Mouse (Mus musculus) ES-Bruce4 (cell line): ENCODE data around the gene Pip5k1b. TPM values are rescaled to one million over a fixed set of nuclear protein-coding genes. Genes with fewer than 3 reads are reported as not detected.

Experiments
- H3K27ac ChIP-seq: 2 replicates; pipeline ENCODE4 v1.5.1; 2012; ENCODE audit warnings: low read length, inconsistent platforms; ENCODE audit not compliant: insufficient read depth
- H3K27me3 ChIP-seq: 2 replicates; pipeline ENCODE4 v1.6.1; 2012; ENCODE audit warnings: mild to moderate bottlenecking, low read length, inconsistent platforms; ENCODE audit not compliant: control insufficient read depth, poor library complexity, insufficient read depth, severe bottlenecking
- H3K36me3 ChIP-seq: 2 replicates; pipeline ENCODE4 v1.6.1; 2012; ENCODE audit warnings: inconsistent platforms, mild to moderate bottlenecking, low read length, moderate library complexity; ENCODE audit not compliant: control insufficient read depth, poor library complexity, insufficient read depth, severe bottlenecking
- H3K4me1 ChIP-seq: one replicate; pipeline ENCODE4 v1.8.1; 2011; ENCODE audit warnings: low read length; ENCODE audit not compliant: control insufficient read depth, insufficient read depth
- H3K4me3 ChIP-seq: 2 replicates; pipeline ENCODE4 v1.5.1; 2011; ENCODE audit warnings: low read depth, mild to moderate bottlenecking, low read length
- H3K9ac ChIP-seq: 2 replicates; pipeline ENCODE4 v1.6.1; 2012; ENCODE audit warnings: low read depth, mild to moderate bottlenecking, inconsistent platforms; ENCODE audit not compliant: poor library complexity, severe bottlenecking
- H3K9me3 ChIP-seq: replicated peaks from 2 replicates; pipeline ENCODE4 v1.6.1; 2012; ENCODE audit warnings: mild to moderate bottlenecking, low read length, inconsistent platforms; ENCODE audit not compliant: control insufficient read depth, poor library complexity, insufficient read depth, severe bottlenecking
- CTCF ChIP-seq: IDR thresholded peaks from one replicate; pipeline ENCODE4 v1.8.1; 2011; ENCODE audit warnings: low read depth, low read length
- EP300 ChIP-seq: IDR thresholded peaks from 2 replicates; pipeline ENCODE4 v1.6.1; 2011; ENCODE audit warnings: low read depth, low read length; ENCODE audit not compliant: insufficient read depth
- POLR2A ChIP-seq: IDR thresholded peaks from one replicate; pipeline ENCODE4 v1.8.1; 2011; ENCODE audit warnings: low read length; ENCODE audit not compliant: insufficient read depth
- polyA plus RNA-seq: library from polyadenylated mRNA; stranded (reverse); fragments of >200 nt; gene quantifications from 2 replicates; pipeline ENCODE4 v1.2.4, GENCODE M21; 2011; ENCODE audit warnings: low read depth; ENCODE audit not compliant: missing spikeins, insufficient read depth, insufficient read length

Pip5k1b gene
- polyA plus RNA-seq, 1 experiment = 4.0 TPM

DNA sequence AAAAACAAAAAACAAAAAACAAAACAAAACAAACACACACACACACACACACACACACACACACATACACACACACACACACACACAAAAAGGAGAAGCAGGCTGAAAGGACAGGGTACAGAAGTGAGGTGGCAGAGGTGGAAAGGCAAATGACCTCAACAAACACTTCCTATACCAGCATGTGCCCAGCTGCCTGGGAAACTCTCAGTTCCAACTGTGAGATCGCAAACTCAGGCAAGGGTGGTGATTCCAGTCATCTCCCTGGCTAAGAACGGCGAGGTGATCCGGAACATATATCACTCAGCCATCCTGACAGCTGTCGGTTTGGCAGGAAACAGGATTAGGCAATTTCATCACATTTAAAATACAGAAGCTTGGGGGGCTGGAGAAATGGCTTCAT is 123.2 kb downstream of the Pip5k1b start:
- H3K27ac ChIP-seq = no peak overlapping the region
- no peaks in the 10 kb centered on the region for H3K4me1 ChIP-seq
- TF ChIP-seq EP300 (no peak), CTCF (no peak), POLR2A (no peak)
- H3K9me3 ChIP-seq = no peaks in the 10 kb centered on the region
- no peak overlapping the region for H3K9ac ChIP-seq
- H3K27me3 ChIP-seq = no peaks in the 10 kb centered on the region
- H3K4me3 ChIP-seq = no peak overlapping the region
- H3K36me3 ChIP-seq = no peaks in the 10 kb centered on the region

DNA sequence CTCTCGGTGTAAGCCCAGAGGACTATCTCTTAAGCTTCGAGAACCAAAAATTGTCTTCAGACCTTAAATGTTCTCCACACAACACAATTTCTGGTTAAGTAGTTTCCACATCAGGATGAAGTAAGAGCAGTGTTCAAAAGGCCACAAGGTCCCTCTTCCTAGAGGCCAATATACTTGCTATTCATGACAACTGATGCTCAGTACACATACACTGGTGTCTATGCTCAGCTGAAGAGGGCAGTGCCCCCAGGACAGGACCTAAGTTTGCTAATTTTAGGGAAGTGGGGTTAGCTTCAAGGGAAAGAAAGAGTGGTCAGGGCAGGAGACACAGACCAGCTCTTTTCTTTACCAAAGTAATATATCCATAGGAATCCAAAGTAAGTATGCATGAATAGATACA is 124.3 kb downstream of the Pip5k1b start:
- H3K4me1 ChIP-seq = no peaks in the 10 kb centered on the region
- H3K9me3 ChIP-seq = no peaks in the 10 kb centered on the region
- no peak overlapping the region for H3K27ac ChIP-seq
- no peaks in the 10 kb centered on the region for H3K27me3 ChIP-seq
- H3K36me3 ChIP-seq = no peaks in the 10 kb centered on the region
- no peak overlapping the region for H3K4me3 ChIP-seq
- TF ChIP-seq EP300 (no peak), CTCF (no peak), POLR2A (no peak)
- H3K9ac ChIP-seq = no peak overlapping the region

DNA sequence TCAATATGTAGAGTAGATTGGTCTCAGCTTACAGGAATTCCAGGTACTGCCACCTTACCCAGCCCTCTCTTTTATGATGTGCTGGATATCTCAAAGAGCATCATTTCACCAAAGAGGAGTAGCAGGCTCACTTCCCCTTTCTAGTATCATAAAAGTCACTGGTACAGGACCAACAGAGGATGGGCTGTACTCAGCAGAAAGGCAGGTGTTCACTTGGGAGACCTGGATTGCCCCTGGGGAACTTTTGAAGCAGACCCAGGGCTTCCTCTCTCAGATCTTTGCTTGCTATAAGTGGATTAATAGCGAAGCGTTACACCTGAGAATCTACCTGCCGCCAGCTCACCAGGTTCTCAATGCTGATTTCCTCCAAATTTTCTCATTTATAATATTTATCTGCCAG is 127.7 kb downstream of the Pip5k1b start:
- Histone ChIP-seq H3K4me3 (no peak overlapping the region), H3K4me1 (no peaks in the 10 kb centered on the region), H3K27ac (no peak overlapping the region), H3K9me3 (no peaks in the 10 kb centered on the region), H3K27me3 (no peaks in the 10 kb centered on the region), H3K9ac (no peak overlapping the region), H3K36me3 (no peaks in the 10 kb centered on the region)
- no peak for TF ChIP-seq POLR2A
- TF ChIP-seq CTCF = no peak
- TF ChIP-seq EP300 = no peak

DNA sequence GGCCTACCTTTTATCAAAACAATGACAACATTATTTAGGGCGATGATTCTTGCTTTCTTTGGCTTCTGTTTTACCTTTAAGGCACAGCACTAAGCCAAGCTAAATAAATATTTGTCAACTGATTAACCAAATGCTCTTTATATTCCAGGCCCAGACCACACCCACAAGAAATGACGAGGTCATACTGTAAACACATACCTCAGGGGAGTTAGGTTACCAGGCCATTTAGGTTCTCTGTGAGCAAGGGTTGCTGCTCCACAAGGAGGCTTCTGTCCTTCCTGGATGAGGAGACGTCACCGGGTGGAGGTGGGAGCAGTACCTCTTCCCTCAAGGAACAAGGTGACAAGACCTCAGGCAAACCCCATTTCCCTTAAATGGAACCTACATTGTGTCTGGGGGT is 128.4 kb downstream of the Pip5k1b start:
- TF ChIP-seq EP300 (no peak), POLR2A (no peak), CTCF (no peak)
- Histone ChIP-seq H3K4me3 (no peak overlapping the region), H3K27ac (no peak overlapping the region), H3K36me3 (no peaks in the 10 kb centered on the region), H3K4me1 (no peaks in the 10 kb centered on the region), H3K9ac (no peak overlapping the region), H3K27me3 (no peaks in the 10 kb centered on the region), H3K9me3 (no peaks in the 10 kb centered on the region)

DNA sequence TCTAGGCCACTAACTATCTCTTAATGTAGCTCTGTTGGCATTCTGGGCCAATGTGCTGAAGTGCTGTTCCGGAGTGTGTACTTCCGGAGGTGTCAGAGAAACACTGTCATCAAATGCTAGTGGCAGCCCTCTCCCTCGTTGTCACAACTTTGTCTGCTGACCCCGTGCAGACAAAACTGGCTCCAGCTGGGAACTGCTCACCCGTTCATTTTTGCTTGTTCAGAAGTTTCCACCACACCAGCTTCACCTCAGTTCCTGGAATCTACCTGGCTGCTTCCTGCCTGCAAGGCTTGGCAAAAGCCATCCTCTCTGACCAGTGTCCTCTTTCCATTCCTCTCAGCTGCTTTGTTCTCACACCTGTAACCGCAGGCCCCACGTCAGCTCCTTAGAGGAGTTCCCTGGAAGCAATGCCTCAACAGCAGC is 128.9 kb downstream of the Pip5k1b start:
- Histone ChIP-seq H3K9me3 (no peaks in the 10 kb centered on the region), H3K9ac (no peak overlapping the region), H3K27me3 (no peaks in the 10 kb centered on the region), H3K36me3 (no peaks in the 10 kb centered on the region), H3K4me1 (no peaks in the 10 kb centered on the region), H3K4me3 (no peak overlapping the region), H3K27ac (no peak overlapping the region)
- TF ChIP-seq EP300 = no peak
- TF ChIP-seq POLR2A = no peak
- no peak for TF ChIP-seq CTCF

DNA sequence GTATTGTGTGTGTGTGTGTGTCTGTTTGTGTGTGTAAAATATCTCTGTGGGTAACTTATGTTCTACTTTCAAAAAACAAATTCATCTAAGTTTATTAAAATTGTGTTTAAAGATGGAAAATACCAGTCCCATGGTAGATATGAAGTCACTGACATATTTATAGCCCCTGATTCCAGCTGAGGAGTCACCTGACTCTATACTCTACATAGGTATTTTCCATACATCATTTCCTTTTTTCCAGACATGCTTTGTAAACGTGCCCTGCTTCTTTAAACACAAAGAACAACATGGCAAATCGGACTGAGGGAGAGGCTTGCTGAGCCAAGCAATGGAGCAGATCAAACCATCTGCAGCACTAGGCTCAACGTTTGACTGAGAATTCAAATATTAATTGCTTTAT is 137.6 kb downstream of the Pip5k1b start:
- H3K9ac ChIP-seq = no peak overlapping the region
- TF ChIP-seq CTCF (no peak), EP300 (no peak), POLR2A (no peak)
- no peaks in the 10 kb centered on the region for H3K4me1 ChIP-seq
- H3K27ac ChIP-seq = no peak overlapping the region
- H3K27me3 ChIP-seq = no peaks in the 10 kb centered on the region
- H3K9me3 ChIP-seq = no peaks in the 10 kb centered on the region
- H3K4me3 ChIP-seq = no peak overlapping the region
- no peaks in the 10 kb centered on the region for H3K36me3 ChIP-seq

DNA sequence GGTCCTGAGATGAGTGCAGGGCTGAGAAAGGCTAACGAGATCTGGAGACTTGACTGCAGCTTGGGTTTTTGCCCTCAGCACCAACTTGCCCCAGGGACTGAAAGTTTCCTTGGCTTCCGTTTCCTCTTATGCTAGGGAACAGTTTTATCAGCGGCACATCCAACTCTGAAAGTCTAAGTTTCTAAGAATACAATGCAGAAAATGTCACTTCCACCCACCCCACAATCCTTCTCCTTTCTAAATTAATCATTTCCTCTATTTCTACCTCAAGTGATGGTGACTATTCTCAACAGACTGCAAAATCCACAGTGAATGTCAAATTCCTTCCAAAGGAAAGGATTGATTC is 138.0 kb downstream of the Pip5k1b start:
- TF ChIP-seq EP300 = no peak
- no peak for TF ChIP-seq CTCF
- TF ChIP-seq POLR2A = no peak
- no peak overlapping the region for H3K4me3 ChIP-seq
- no peaks in the 10 kb centered on the region for H3K36me3 ChIP-seq
- H3K4me1 ChIP-seq = no peaks in the 10 kb centered on the region
- no peak overlapping the region for H3K27ac ChIP-seq
- no peaks in the 10 kb centered on the region for H3K9me3 ChIP-seq
- no peaks in the 10 kb centered on the region for H3K27me3 ChIP-seq
- no peak overlapping the region for H3K9ac ChIP-seq
